Mouse (Mus musculus) lung, postnatal 14 days (tissue): ENCODE measurements at regions not wholly inside any gene's neighbourhood (a gene's known extent, or its start where the extent isn't known, plus 50 kb on each side); places are given as distances from the start of the nearest gene placed in this dataset.

ENCODE experiments used
- DNase-seq: peaks from one replicate; pipeline ENCODE4 v3.0.0; 2021

GRCm38 (mm10) chr15:63163550-63164279 lies 681.3 kb downstream of the Gsdmc2 start:
- DNase-seq = no peak

GRCm38 (mm10) chr15:63162881-63163549 lies 682.0 kb downstream of the Gsdmc2 start:
- DNase-seq = no peak

DNA sequence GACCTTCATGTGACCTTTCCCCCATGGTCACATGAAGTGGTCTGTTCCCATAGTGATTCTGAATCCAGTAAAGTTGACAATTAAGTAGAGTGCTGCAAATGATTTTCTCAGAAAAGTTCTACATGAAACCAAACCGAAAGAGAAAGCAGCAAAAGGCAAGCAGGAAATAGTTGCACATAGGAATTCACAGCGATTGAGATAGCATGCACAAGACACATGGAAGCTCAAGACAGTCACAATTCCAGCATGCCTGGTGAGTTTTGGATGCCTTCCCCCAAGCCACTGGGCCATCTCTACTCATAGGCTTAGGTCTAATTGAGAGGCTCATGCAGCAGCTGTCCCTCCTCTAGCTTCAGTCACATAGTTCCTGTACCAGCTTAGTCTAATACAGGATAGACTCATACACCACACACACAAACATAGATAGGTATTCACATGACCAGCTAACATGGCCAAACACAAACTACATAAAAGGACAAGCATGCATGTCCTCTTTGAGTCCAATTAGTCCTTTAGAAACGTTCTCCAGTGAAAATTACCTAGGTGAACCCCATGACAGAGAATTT lies 721.8 kb downstream of the Gsdmc2 start:
- DNase-seq = no peak

- no peak for DNase-seq
These were observed 732.1 kb downstream of the Gsdmc2 start for GRCm38 (mm10) chr15:63112918-63113317.

DNA sequence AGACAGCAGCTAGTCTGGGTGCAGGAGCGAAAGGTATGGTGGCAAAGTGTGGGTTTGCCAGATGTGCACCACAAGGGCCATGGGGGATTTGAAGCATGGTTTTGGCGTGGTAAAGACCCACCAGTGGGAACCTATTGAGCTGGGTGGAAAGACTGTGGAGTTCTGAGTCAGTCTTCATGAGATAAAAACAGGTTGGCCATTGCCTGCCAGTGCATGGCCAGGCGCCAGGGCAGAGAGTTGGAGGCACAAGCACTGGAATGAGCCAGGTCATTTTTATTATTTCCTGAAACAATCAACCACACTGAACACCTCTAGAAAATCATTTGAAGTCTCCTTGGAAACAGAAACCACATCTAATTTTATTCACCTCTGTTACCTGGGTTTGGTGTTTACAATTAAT lies 744.9 kb downstream of the Gsdmc2 start:
- DNase-seq = no peak

- DNase-seq = no peak
These were observed 763.0 kb downstream of the Gsdmc2 start for GRCm38 (mm10) chr15:63081972-63082371.

- DNase-seq = peak; percentile 26
These were observed 765.2 kb downstream of the Gsdmc2 start for GRCm38 (mm10) chr15:63079825-63080224.

DNA sequence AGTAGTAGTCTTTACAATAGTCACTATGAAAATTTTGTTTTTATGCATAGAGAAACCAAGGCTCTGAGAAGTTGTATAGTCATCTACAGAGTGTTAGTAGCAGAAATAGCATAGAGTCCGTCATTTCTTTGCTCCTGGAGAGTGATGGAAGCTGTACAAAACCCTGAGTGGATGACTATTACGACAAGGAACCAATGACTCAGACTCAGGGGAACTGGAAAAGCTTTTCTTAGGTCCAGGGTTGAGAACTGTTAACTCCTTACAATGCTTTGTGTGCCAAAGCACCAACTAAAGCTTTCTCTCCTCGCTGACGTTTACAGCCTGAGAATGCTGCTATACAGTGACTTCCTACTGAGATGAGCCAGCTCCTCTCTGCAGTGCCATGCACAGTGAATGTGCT lies 773.1 kb downstream of the Gsdmc2 start:
- DNase-seq = no peak

DNA sequence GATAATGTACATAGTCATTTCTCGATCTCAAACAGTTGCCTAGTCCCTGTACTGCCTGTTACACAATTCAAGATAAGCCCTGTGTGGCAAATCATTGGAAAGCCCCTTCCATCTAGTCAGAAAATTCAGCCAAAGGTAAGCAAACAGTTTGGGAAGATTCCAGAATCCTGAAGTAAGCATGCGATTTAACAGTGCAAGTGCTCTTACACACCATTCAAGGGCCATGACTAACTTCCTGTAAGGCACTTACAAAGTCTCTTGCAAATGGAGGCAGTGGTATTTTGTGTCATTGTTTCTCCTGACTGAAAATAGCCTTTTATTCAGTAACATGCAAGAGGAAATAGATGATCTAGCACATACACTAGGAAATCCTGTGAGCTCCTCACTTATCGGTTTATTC lies 777.9 kb downstream of the Gsdmc2 start:
- peak; percentile 3 for DNase-seq

DNA sequence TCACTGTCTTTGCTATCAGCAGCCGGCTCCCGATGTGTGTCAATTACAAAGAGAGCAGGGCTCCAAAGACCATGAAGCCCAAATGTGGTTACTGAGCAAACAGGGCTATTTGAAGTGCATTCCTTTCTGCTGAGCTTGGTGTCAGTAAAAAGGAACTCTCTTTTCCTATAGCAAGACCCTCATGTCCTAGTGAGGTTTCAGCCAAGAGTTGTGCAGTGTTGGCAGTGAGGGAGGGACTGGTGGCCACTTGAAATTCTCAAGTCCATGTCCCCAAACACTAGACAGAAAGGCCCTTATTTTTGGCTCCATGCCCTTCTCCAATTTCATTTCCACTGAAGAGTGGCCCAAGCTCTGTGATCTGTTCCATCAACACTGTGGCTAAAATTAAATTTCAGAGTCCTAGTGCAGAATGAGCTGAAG lies 778.9 kb downstream of the Gsdmc2 start:
- DNase-seq = peak; percentile 50

DNA sequence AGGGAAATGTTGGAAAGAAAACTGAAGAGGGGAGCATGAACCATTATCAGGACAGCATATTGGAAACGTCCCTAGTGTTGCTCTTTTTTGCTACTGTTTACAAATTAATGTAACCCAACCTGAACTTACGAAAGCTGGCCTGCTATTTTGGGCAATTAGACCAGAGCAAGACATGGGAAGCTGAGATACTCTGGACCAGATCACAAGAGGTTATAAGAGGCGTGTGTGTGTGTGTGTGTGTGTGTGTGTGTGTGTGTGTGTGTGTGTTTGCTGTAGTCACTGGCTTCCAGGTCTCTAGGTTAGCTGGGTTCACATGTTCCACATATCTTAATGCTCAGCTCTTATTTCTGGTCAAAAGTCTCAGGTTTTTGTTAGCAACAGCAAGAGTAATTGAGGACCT lies 783.1 kb downstream of the Gsdmc2 start:
- DNase-seq = no peak

GRCm38 (mm10) chr15:63060826-63061225 lies 784.2 kb downstream of the Gsdmc2 start:
- no peak for DNase-seq

DNA sequence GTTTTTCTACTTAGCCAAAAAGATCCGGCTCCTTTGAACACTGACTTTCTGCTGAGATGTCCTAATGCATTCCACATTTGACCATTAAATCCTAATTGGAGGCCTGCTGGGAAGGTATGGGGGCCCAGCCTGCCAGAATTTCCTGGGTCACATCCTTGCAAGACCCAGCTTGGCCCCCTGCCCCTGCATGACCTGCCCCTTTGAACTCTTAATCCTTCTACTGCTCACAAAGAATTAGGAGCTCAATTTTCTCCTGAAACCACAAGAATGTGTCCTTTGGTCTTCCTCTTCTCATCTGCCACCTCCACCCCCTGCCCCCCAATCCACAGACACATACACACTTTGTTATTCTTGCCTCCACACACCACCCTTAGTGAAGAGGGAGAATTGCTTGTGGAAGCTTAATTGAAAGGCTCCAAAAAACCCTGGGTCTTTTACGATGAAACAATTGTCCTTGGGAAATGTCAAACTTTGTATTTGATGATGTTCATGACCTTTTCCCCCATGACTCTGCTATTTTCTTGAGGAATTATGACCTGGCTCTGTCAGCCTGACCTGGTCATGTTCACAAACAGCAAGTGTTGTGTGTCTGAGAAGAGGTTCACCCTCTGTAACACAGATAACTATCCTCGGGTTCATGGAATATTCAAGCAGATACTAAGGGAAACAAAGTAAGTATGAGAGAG lies 792.3 kb downstream of the Gsdmc2 start:
- no peak for DNase-seq

GRCm38 (mm10) chr15:63050033-63050432 lies 794.9 kb downstream of the Gsdmc2 start:
- no peak for DNase-seq

DNA sequence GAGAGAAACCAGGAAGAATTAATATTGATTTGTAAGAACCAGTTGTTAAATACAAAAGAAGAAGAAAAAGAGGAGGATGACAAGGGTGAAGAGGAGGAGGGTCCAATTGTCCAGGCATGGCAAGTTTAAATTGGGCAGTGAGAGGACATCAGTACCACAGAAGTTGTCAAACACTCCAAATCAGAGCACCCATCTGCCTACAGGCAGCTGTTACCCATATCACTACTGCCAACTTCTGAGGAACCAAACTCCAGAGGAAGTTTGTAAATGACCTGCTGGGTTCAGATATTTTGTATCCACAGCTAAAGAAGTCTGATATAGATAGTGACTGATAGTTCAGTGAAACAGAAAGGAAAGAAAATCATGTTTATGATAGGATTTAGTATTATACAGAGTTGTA lies 802.6 kb downstream of the Gsdmc2 start:
- DNase-seq = no peak

GRCm38 (mm10) chr15:63036241-63036640 lies 808.7 kb downstream of the Gsdmc2 start:
- DNase-seq = no peak

DNA sequence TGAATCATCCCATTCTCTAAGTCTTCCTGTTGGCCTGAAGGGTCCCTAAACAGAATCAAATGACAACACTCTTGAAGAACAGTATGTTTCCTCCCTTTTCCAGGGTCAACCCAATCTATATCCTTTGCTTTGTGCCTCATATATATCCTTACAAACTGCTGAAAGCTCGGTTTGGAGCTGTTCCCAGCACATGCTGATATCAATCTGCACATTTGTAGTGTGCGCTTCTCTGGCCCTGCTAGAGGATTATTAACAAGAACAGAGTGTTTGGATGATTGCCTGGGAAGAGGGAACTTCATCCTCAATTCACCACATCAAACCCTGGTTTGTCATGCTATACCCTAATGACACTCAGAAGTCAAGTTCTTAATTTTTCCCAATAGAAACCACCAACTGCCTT lies 824.2 kb downstream of the Gsdmc2 start:
- DNase-seq = no peak

- no peak for DNase-seq
These were observed 827.0 kb downstream of the Gsdmc2 start for GRCm38 (mm10) chr15:63017966-63018365.

- no peak for DNase-seq
These were observed 838.3 kb downstream of the Gsdmc2 start for GRCm38 (mm10) chr15:63006471-63007228.

GRCm38 (mm10) chr15:62994691-62995090 lies 850.3 kb downstream of the Gsdmc2 start:
- no peak for DNase-seq

- DNase-seq = peak; percentile 5
These were observed 858.1 kb downstream of the Gsdmc2 start for GRCm38 (mm10) chr15:62986871-62987270.

- DNase-seq = peak; percentile 11
These were observed 858.8 kb downstream of the Gsdmc2 start for GRCm38 (mm10) chr15:62986147-62986546.

GRCm38 (mm10) chr15:62970566-62970965 lies 874.4 kb downstream of the Gsdmc2 start:
- DNase-seq = no peak
